Mouse (Mus musculus) liver, embryonic 14.5 days (tissue): ENCODE measurements around the gene Cxcr1. TPM values are rescaled to one million over a fixed set of nuclear protein-coding genes. Genes with fewer than 3 reads are reported as not detected.

Source experiments
- ATAC-seq: fragments of 200-750 bp; cut with Nextera tagmentation; 2 replicates; pipeline ENCODE4 v1.8.0; 2017; ENCODE audit warnings: moderate number of reproducible peaks, mild to moderate bottlenecking, moderate library complexity; ENCODE audit not compliant: insufficient read depth
- DNase-seq, 3 experiments: peaks; one replicate each; pipeline ENCODE4 v3.0.0-alpha.2; 2012 to 2013; ENCODE audit warnings: low read depth in 3 of 3, low spot score in 3 of 3
- H3K27ac ChIP-seq: fragments of 300-500 bp; sonication (generic); 2 replicates; pipeline ENCODE4 v1.5.1; 2014; ENCODE audit warnings: moderate library complexity, mild to moderate bottlenecking, control low read depth, inconsistent platforms
- H3K27me3 ChIP-seq: fragments of 300-500 bp; sonication (generic); 2 replicates; pipeline ENCODE4 v1.6.1; 2014; ENCODE audit warnings: mild to moderate bottlenecking, low read length, moderate library complexity; ENCODE audit not compliant: control insufficient read depth, insufficient read depth
- H3K36me3 ChIP-seq: fragments of 300-500 bp; sonication (generic); replicated peaks from 2 replicates; pipeline ENCODE4 v1.6.1; 2014; ENCODE audit warnings: low read depth; ENCODE audit not compliant: control insufficient read depth, insufficient read depth
- H3K4me1 ChIP-seq, 2 experiments: fragments of 200-500 bp in 1 of 2; fragments of 300-500 bp in 1 of 2; sonication (generic) in 1 of 2; replicated peaks; 2 replicates each; pipeline ENCODE4 v1.6.1; 2012 to 2014; ENCODE audit warnings: antibody characterized with exemption in 1 of 2, inconsistent platforms in 1 of 2, low read length in 1 of 2; ENCODE audit not compliant: control insufficient read depth in 2 of 2, insufficient read depth in 2 of 2
- H3K4me2 ChIP-seq: fragments of 300-500 bp; sonication (generic); 2 replicates; pipeline ENCODE4 v1.6.1; 2014; ENCODE audit warnings: low read depth, mild to moderate bottlenecking, control low read depth, moderate library complexity
- H3K4me3 ChIP-seq, 2 experiments: fragments of 200-500 bp in 1 of 2; fragments of 300-500 bp in 1 of 2; sonication (generic) in 1 of 2; 2 replicates each; pipeline ENCODE4 v1.5.1; 2012 to 2014; ENCODE audit warnings: low read depth in 2 of 2, low read length in 2 of 2, mild to moderate bottlenecking in 2 of 2, control low read depth in 1 of 2, inconsistent platforms in 1 of 2, moderate library complexity in 1 of 2; ENCODE audit not compliant: insufficient read depth in 1 of 2
- H3K9ac ChIP-seq: fragments of 300-500 bp; sonication (generic); replicated peaks from 2 replicates; pipeline ENCODE4 v1.6.1; 2014; ENCODE audit warnings: mild to moderate bottlenecking, control low read depth, moderate library complexity
- H3K9me3 ChIP-seq: fragments of 300-500 bp; sonication (generic); 2 replicates; pipeline ENCODE4 v1.6.1; 2016; ENCODE audit warnings: low read length, mixed read lengths; ENCODE audit not compliant: control insufficient read depth
- CTCF ChIP-seq: IDR thresholded peaks from 2 replicates; pipeline ENCODE4 v1.5.1; 2016; ENCODE audit warnings: antibody characterized with exemption, low read depth, control low read depth
- EP300 ChIP-seq: IDR thresholded peaks from 2 replicates; pipeline ENCODE4 v1.6.1; 2016; ENCODE audit warnings: antibody characterized with exemption, low read depth
- WGBS: fragments of 180-500 bp; shearing (Covaris S2); extraction: QIAGEN DNeasy Blood & Tissue Kit; methylation state at CpG from one replicate; pipeline ENCODE4 v1.1.7; 2014; ENCODE audit not compliant: insufficient replicate concordance; 5-methylcytosine and 5-hydroxymethylcytosine counted together
- polyA plus RNA-seq, 2 experiments: library from polyadenylated mRNA; depleted of rRNA in 1 of 2; stranded (reverse) in 1 of 2; unstranded in 1 of 2; fragments of >200 nt; fragmentation: Nextera tagmentation in 1 of 2; extraction: Ambion mirVana in 1 of 2; gene quantifications; 2 replicates each; pipeline versions ENCODE4 v1.2.1 to v1.2.3; 2012 to 2014

Gene Cxcr1
- polyA plus RNA-seq, 2 experiments: not detected

DNA sequence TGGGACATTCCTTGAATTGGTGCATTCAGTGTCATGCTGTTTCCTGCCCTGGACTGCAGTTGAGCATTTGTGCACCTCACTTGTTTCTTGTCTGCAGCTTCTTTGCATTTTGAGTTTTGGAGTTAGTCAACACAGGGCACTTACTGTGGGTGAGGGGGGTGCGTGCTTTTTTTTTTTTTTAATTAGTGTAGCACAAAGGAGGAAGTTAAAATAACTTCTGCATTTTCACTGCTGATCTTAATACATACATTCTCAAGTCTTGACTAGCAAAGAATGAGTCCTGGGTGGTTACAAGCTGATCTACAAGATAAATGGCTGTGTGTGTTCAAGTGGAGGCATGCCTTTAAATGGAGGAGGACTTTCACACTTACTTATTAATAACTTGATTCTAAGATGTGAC, 43.7 kb upstream of the Cxcr1 start:
- Histone ChIP-seq H3K4me2 (peak overlapping the region; percentile 99), H3K27me3 (no peaks in the 10 kb centered on the region), H3K9ac (peak overlapping the region; percentile 95), H3K9me3 (no peaks in the 10 kb centered on the region), H3K27ac (peak overlapping the region; percentile 82), H3K4me1 (peaks cover 28 to 31% of the 10 kb centered on the region in 2 experiments), H3K36me3 (no peaks in the 10 kb centered on the region; the same call in 1 of the 2 replicates), H3K4me3 (peak overlapping the region; percentile 86 to 96)
- WGBS: 5% methylated on average over 1 of the region's 1 CpGs
- DNase-seq (no peak), ATAC-seq (no peak)
- no peak for TF ChIP-seq CTCF
- no peak for TF ChIP-seq EP300

DNA sequence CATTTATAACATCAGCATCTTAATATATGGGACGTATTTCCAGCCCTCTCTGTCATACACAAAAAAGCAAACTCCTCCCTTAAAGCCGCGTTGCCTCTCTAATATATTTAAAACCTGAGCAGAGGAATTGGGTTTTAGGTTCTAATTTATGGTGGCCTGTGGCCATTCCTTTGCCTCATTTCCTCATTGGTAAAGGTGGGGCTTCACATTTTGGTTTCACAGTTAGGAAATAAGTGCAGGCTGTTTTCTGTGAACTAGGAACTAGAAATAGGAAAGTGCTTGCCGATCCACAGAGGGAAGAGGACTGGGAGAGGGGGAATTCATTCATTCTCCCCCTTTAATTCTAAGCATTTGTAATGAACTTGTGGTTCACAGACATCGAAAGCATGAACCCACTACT, 43.2 kb upstream of the Cxcr1 start:
- Histone ChIP-seq H3K27me3 (no peaks in the 10 kb centered on the region), H3K9me3 (no peaks in the 10 kb centered on the region), H3K27ac (peak overlapping the region; percentile 82), H3K36me3 (no peaks in the 10 kb centered on the region; the same call in 1 of the 2 replicates), H3K4me2 (peak overlapping the region; percentile 99), H3K9ac (peak overlapping the region; percentile 95), H3K4me1 (peaks cover 28 to 31% of the 10 kb centered on the region in 2 experiments), H3K4me3 (peak overlapping the region; percentile 86 to 96)
- WGBS: 2% methylated on average over 5 of the region's 5 CpGs
- ATAC-seq (no peak), DNase-seq (no peak)
- no peak for TF ChIP-seq CTCF
- no peak for TF ChIP-seq EP300

DNA sequence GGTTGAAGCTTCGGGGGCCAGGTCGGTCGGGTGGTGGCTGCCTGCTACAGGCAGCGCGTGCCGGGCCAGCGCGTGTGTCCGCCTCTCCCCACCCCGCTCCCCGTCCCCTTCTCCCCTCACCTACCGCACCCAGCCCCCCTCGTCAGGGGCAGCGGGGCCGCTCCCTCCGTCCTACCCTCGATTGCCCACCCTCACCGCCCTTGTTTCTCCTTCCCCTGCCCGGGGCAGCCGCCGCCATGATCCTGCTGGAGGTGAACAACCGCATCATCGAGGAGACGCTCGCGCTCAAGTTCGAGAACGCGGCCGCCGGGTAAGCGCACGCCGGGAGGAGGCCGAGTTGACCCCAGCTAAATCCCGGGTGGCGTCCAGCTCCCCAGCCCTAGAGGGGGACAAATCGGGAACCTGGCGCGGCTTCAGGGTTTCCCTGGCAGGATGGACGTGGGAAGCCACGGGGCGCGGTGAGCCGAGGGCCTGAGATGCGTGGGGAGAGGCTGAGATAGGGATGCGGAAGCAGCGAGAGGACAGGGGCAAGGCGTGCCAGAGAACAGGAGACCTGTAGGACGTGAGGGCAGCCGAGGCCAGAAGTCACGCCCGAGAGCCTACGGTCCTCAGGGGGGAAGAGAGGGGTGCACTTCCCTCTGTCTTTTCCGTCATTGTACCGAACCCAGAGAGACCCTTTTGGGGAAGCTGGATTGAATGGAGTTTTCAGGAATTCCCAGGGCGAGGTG, 42.3 kb upstream of the Cxcr1 start:
- H3K9ac ChIP-seq: peak overlapping the region; percentile 95
- H3K4me1 ChIP-seq: peaks cover 29 to 31% of the 10 kb centered on the region in 2 experiments

DNA sequence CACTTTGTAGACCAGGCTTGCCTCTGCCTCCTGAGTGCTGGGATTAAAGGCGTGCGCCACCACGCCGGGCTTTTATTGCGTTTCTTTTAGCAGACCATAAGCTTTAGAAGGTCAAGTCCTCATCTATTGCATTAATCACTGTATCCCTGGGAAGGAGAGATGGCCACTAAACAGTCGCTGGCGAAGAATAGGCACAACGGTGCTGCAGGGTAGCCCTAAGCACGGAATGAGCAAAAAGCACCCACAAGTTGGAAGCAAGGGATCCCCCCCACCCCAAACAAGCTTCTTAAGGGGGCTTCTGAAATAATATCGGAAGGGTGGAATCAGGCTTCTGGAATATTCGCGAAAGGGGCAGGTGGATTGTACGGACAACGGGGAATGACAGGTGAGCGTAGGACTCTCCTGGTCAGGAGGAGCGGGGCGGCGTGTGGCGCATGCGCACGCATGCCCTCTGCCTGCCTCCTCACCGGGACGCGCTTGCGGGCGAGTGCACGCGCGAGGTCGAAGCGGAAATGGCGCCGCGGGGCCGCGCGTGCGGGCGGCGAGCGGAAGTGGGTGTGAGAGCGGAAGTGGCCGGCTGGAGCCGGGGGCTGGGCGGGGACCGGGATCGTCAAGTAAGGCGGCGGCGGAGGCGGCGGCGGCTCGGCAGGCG, 41.6 kb upstream of the Cxcr1 start, which contains the start of gene Arpc2:
Gene Arpc2 (plus strand): TSS at position 147 of the 652 bp plus-strand sequence.
- Histone ChIP-seq H3K36me3 (no peaks in the 10 kb centered on the region), H3K9me3 (no peaks in the 10 kb centered on the region), H3K27ac (peak within 1 kb of the TSS; percentile 82), H3K9ac (peak within 1 kb of the TSS; percentile 95), H3K4me1 (peaks cover 31% of the 10 kb centered on the region in 2 experiments), H3K27me3 (no peaks in the 10 kb centered on the region), H3K4me3 (peak within 1 kb of the TSS; percentile 86 to 96), H3K4me2 (peak within 1 kb of the TSS; percentile 99)
- no peak for TF ChIP-seq CTCF
- no peak for TF ChIP-seq EP300
- DNase-seq (peak; percentile 91 to 94 (median 93)), ATAC-seq (peak; percentile 92)
- WGBS: 5% methylated on average over 40 of the region's 55 CpGs

More for the DNA sequence above, 42.3 kb upstream of the Cxcr1 start:
- DNase-seq (peak in 2 of 3 experiments; percentile 49 to 54), ATAC-seq (peak; percentile 56)
- Histone ChIP-seq H3K4me3 (peak overlapping the region; percentile 86 to 96), H3K4me2 (peak overlapping the region; percentile 99), H3K36me3 (no peaks in the 10 kb centered on the region; the same call in 1 of the 2 replicates), H3K27me3 (no peaks in the 10 kb centered on the region), H3K27ac (peak overlapping the region; percentile 82), H3K9me3 (no peaks in the 10 kb centered on the region)
- under 1% methylated on average over 51 of the region's 57 CpGs for WGBS
- TF ChIP-seq CTCF: no peak
- TF ChIP-seq EP300: no peak

DNA sequence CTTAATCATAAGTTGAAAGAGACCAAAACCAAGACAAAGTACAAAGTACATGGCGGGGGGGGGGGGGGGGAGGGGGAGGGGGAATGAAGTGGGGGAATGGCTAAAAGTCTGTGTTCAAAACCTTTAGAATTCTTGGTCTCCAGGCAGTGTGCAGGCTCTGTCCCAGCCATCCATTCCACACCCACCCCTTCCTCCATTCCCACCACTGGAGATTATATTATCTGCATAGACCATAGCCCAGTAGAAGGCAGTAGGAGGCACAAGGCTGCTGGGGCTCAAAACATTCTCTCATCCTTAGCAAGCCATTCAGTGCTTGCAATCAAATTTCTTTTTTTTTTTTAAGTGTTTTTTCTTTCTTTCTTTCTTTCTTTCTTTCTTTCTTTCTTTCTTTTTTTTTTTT, 36.6 kb upstream of the Cxcr1 start:
- DNase-seq (no peak), ATAC-seq (no peak)
- TF ChIP-seq CTCF: no peak
- TF ChIP-seq EP300: no peak
- Histone ChIP-seq H3K27ac (no peak overlapping the region), H3K4me1 (peaks cover 2 to 8% of the 10 kb centered on the region in 2 experiments; a peak in 3 of 4 replicates), H3K4me3 (no peak overlapping the region), H3K9me3 (no peaks in the 10 kb centered on the region), H3K36me3 (no peaks in the 10 kb centered on the region), H3K4me2 (no peak overlapping the region), H3K27me3 (no peaks in the 10 kb centered on the region), H3K9ac (no peak overlapping the region)
- 50% methylated on average over 1 of the region's 1 CpGs for WGBS
